Mouse (Mus musculus): ENCODE results near the gene Atcay. TPM values are rescaled to one million over a fixed set of nuclear protein-coding genes. Genes with fewer than 3 reads are reported as not detected.

Atcay gene
- total and polyA plus RNA-seq, 3 experiments, result 0.06 to 0.08 TPM; not detected in 1

DNA sequence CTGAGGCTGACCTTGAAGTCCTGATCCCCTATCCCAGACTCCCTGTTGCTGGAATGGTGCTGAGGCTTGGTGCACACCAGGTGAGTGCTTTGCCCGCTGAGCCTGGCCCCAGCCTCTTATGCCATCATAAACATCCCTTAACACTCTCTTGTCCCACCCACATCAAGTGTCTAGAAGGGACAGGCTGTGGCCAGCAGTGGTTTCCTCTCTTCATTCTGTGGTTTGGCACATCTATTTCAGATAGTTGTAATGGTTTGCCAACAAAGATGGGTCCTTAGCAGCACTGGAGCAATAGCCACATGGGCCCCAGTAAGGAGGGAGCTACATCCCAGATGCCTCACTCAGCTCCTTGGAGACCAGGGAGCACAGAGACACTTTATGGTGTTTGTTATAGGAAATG lies 24.3 kb upstream of the Atcay start:
- in situ Hi-C loops (cut with MboI; ENCODE audit: low pct_ligation_motif_present, low pct_unique_long_range_greater_than_20kb, low sequenced_read_pairs) (no loop called here), dilution Hi-C loops (cut with MboI; ENCODE audit: extremely low pct_ligation_motif_present, extremely low pct_unique_long_range_greater_than_20kb, low sequenced_read_pairs) (no loop called here)
- Histone ChIP-seq H3K9ac (ENCODE audit: insufficient read depth, low read depth) (no peak overlapping the region), H3K27me3 (replicated peaks) (no peaks in the 10 kb centered on the region), H3K4me2 (ENCODE audit: insufficient read depth, low read depth, poor library complexity, severe bottlenecking) (no peak overlapping the region), H3K36me3 (replicated peaks in 1 of 2; ENCODE audit: control insufficient read depth in 1 of 2, insufficient read depth in 1 of 2, low read length in 1 of 2) (peaks cover 8 to 25% of the 10 kb centered on the region in 2 experiments), H3K4me1 (ENCODE audit: control insufficient read depth in 1 of 2, insufficient read depth in 2 of 2) (peaks cover 5 to 12% of the 10 kb centered on the region in 2 experiments), H3K27ac (ENCODE audit: insufficient read depth, low read depth) (no peak overlapping the region), H3K9me3 (replicated peaks; ENCODE audit: low read length) (peaks cover 12% of the 10 kb centered on the region), H3K4me3 (replicated peaks in 1 of 3; ENCODE audit: low read depth in 2 of 3, low read length in 2 of 3, poor library complexity in 1 of 3) (no peak overlapping the region), H3K79me2 (replicated peaks; ENCODE audit: control insufficient read depth, extremely low read depth, insufficient read depth, poor library complexity, severe bottlenecking) (no peaks in the 10 kb centered on the region)
- no peak for DNase-seq (ENCODE audit: extremely low read depth)
- TF ChIP-seq UBTF (IDR thresholded peaks at IDR 0.05; ENCODE audit: low read depth, low read length), result no peak
- TF ChIP-seq TCF12 (IDR thresholded peaks at IDR 0.05; ENCODE audit: low read depth, low read length), result no peak
- no peak for TF ChIP-seq ZMIZ1 (IDR thresholded peaks at IDR 0.05; ENCODE audit: low read depth, low read length)
- no peak for TF ChIP-seq GABPA (IDR thresholded peaks at IDR 0.05; ENCODE audit: insufficient replicate concordance, low read depth, low read length)
- TF ChIP-seq KAT2A (IDR thresholded peaks at IDR 0.05; ENCODE audit: insufficient replicate concordance, low read length), result no peak
- TF ChIP-seq ZKSCAN1 (IDR thresholded peaks at IDR 0.05; ENCODE audit: borderline replicate concordance, low read depth, low read length), result no peak

- no peak within 1 kb of the TSS for H3K4me2 ChIP-seq (ENCODE audit: insufficient read depth, low read depth, poor library complexity, severe bottlenecking)
- no peak within 1 kb of the TSS for H3K4me3 ChIP-seq (replicated peaks in 1 of 3; ENCODE audit: low read depth in 2 of 3, low read length in 2 of 3, poor library complexity in 1 of 3)
- in situ Hi-C loops (cut with MboI; ENCODE audit: low pct_ligation_motif_present, low pct_unique_long_range_greater_than_20kb, low sequenced_read_pairs) (no loop called here), dilution Hi-C loops (cut with MboI; ENCODE audit: extremely low pct_ligation_motif_present, extremely low pct_unique_long_range_greater_than_20kb, low sequenced_read_pairs) (no loop called here)
- no peak for DNase-seq (ENCODE audit: extremely low read depth)
- no peak within 1 kb of the TSS for H3K27ac ChIP-seq (ENCODE audit: insufficient read depth, low read depth)
- peaks cover 11 to 16% of the 10 kb centered on the region in 2 experiments for H3K4me1 ChIP-seq (ENCODE audit: control insufficient read depth in 1 of 2, insufficient read depth in 2 of 2)
- H3K9ac ChIP-seq (ENCODE audit: insufficient read depth, low read depth), result no peak within 1 kb of the TSS
- no peaks in the 10 kb centered on the region for H3K9me3 ChIP-seq (replicated peaks; ENCODE audit: low read length)
- TF ChIP-seq MAFK (IDR thresholded peaks at IDR 0.05; ENCODE audit: insufficient replicate concordance, low read length) (no peak), EP300 (IDR thresholded peaks at IDR 0.05; ENCODE audit: low read length) (no peak), JUND (conservative IDR thresholded peaks at IDR 0.05; ENCODE audit: low read depth, low read length) (no peak), GABPA (IDR thresholded peaks at IDR 0.05; ENCODE audit: insufficient replicate concordance, low read depth, low read length) (no peak), PAX5 (IDR thresholded peaks at IDR 0.05; ENCODE audit: low read length) (no peak), SMC3 (IDR thresholded peaks at IDR 0.05; ENCODE audit: low read depth, low read length) (no peak), MYC (IDR thresholded peaks at IDR 0.05; ENCODE audit: low read depth, low read length) (no peak), TCF12 (IDR thresholded peaks at IDR 0.05; ENCODE audit: low read depth, low read length) (no peak), KAT2A (IDR thresholded peaks at IDR 0.05; ENCODE audit: insufficient replicate concordance, low read length) (no peak), POLR2AphosphoS2 (IDR thresholded peaks at IDR 0.05; ENCODE audit: low read depth, low read length) (no peak)
- peaks cover 19 to 45% of the 10 kb centered on the region in 2 experiments for H3K36me3 ChIP-seq (replicated peaks in 1 of 2; ENCODE audit: control insufficient read depth in 1 of 2, insufficient read depth in 1 of 2, low read length in 1 of 2)
- H3K27me3 ChIP-seq (replicated peaks), result no peaks in the 10 kb centered on the region
- no peaks in the 10 kb centered on the region for H3K79me2 ChIP-seq (replicated peaks; ENCODE audit: control insufficient read depth, extremely low read depth, insufficient read depth, poor library complexity, severe bottlenecking)
Measured at GRCm38 (mm10) chr10:81252424-81253419, 22.1 kb upstream of the Atcay start, which contains the start of gene Matk. Matk (plus strand) TSS chr10:81252935.

All from CH12.LX (cell line).